Mouse (Mus musculus) cerebral cortex, adult 2 months (tissue): ENCODE data around the gene Ubc.

ENCODE experiments used
- WGBS: fragments of 180-500 bp; shearing (Covaris S2); methylation state at CpG from one replicate; pipeline ENCODE4 v1.1.7; 2018; 5-methylcytosine and 5-hydroxymethylcytosine counted together

The Ubc gene

DNA sequence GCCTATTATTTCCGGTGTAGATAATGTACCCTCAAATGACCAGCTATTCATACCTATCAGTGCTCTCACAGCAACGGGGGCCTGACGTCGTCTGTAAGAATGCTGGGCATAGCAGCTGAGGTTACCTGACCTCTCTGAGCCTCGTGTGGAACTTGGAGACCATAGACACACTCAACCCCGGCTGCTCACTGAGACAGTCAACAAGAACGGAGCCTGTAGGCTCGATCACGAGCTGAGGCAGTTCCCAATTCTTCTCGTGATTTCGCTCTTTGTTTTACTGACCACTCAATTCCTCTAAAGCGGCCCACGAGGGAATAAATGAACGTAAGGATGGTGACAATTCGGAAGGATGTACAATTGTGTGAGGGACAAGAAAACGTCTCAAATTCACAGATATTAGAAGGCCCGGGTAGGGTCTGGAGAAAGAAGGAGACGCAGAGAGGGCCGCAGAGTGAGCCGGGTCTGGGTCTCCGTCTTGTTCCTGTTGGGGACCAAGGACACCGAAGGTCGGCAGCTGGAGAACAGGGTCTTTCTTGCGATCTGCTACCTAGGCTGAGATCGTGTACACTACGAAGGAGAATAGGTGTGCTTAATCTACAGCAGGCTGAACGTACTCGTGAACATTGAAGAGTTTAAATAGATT lies 15.0 kb upstream of the Ubc start:
- WGBS, result under 1% methylated on average over 28 of the region's 28 CpGs

DNA sequence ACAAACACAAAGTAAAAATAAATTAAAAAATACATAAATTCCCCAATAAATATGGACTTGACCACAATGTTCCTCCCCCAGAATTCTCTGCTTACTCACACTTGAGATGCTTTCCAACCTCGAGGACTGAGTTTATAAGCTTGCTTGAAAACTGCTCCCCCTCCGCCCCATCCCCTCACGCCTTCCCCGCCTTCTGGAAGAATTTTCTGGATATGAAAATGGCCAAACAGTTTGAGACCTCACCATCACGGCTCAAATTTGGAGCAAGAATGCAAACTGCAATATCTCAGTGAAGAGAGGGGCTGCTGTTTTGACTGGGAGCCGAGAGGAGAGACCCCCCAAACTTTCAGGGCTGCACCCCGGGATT lies 14.5 kb upstream of the Ubc start:
- WGBS, result 3% methylated on average over 7 of the region's 7 CpGs

DNA sequence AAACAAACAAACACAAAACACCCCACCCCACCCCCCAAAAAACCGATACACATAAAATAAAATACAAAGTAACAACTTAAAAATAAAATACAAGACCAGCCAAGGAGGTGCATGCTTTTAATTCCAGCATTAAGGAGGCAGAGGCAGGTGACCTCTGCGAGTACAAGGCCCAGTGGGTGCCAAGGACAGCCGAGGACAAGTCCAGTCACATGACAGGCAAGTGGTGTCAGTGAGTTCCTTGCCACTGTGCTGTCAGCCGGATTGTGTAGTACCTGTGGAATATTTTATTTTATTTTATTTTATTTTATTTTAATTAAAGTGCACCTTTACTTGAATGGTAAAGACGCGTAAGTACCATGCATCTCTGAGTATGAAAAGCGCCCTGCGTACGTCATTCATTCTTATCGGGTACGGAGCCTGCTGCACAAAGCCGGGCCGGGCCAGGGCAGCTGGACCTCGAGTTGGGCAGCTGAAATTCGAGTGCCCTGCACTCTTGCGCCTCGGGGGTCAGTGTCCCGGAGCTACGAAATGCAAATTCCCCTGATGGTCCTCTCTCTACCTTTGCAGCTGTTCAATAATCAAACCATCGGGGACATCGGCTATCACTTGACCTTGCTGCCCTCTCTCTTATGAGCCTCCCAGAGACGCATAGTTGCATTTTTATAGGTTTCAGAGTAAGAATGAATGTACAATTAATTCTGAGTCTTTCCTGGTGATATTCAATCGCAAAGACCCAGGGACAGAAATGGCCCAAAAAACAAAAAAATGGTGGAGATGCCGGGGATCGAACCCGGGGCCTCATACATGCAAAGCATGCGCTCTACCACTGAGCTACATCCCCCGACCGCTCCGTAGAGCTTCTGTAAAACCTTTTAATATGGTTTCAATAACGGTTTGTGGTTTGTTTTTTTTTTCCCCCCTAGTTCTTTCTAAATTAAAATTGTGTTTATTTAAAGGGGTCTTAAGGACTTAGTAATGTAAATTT lies 13.8 kb upstream of the Ubc start:
- 19% methylated on average over 31 of the region's 31 CpGs for WGBS

DNA sequence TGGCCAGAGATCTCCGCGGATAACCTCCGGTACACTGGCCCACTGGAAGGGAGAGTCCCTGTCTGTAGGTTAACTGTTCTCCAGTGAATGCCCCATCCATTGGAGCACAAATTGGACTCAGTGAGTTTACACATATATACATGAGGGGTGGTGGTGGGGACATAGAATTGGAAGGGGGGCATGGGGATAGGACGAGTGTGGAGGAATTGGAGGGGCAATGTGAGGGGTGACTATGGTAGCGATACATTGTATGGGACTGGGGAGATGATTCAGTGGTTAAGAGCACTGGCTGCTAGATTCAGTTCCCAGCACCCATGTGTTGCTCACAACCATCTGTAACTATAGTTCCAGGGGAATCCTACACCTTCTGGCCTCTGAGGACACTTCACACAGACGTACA lies 13.0 kb upstream of the Ubc start:
- WGBS, result 84% methylated on average over 6 of the region's 6 CpGs

DNA sequence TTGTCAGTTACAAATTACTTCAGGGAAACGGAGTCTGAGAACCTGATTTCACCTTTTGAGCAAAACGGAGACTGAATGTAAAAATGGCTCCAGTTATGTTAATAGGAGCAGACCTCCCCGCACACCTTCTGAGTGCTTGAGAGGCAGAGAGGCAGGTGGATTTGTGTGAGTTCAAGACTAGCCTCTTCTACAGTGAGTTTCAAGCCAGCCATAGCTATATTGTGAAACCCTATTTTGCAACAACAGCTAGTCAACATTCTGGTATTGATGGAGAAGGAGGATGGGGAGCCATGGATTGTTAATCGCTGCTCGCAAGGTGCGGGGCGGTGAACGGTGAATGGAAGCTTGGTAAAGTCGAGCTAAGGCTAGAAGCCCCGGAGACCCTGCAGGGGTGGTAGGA lies 12.5 kb upstream of the Ubc start:
- WGBS, result 77% methylated on average over 10 of the region's 10 CpGs

DNA sequence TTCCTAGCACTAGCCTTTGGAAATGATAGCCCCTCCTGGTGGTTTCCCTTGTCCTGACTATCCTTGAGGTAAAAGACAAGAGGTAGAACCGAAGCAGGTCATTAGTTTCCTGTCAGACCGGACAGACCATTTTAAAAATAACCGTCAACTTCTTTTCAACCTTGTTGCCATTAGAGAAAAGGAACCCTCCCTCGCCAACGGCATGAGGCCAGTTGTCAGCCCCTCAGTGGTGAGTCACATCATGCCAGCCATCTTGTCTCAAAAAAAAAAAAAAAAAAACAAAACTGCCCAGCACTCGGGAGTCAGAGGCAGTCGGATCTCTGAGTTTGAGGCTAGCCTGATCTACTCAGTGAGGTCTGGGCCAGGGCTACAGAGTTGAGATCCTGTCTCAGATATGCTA lies 10.9 kb upstream of the Ubc start:
- 63% methylated on average over 7 of the region's 7 CpGs for WGBS

DNA sequence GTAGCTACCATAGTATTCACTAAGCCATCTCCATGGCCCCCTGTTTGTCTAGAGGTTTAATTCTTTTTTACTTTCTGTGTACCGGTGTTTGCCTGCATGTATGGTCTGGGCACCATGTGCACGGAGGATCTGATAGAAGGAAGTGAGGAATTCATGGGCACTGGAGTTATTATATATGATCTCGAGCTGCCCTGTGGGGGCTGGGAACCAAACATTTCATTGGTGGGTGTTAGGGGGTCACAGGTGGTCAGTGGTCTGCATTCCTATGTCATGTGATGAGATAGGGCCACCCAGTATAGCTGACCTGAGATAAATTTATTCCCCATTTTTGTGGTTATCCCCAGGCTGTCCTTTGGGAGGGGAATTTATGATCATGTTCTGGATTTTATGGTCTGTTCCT lies 5.0 kb upstream of the Ubc start:
- WGBS, result 52% methylated on average over 3 of the region's 3 CpGs

DNA sequence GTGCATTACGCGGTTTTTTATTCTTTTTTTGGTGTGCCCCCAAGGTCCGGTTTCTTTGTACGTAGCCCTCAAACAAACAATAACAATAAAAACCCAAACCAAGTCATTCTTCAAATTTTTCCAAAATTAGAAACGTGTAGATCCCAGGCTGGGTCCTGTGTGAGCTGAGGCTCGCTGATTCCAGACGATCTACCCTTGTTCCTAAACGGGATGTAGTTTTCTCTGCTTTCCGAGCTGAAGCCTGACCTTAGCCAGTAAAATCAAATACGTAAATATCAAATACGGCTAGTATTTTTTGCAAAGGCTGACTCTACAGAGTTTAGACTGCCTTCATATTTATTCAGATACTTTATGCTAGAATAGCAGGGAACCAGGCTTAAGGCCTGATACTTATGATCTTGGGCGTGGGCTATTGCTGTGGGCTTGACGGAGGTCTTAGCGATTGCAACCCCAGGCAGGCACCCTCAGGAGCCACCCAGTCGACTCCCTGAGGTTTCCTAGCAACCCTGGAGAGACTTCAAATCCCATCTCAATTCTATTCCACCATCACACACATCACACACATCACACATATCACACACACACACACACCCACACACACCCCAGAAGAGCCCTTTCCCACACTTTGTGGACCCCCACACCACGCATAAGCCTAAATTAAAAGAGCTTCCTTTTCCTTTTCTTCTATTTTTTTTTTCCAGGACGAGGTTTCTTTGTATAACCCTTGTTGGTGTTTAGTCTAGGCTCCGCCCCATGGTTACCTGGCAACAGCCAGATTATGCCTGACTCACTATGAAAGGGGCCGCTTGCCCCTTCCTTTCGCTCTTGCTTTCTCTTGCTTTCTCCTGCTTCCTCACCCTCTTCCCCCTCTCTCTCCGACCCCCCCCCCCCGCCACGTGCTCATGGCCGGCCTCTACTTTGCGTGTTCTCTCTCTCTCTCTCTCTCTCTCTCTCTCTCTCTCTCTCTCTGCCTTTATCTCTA lies 3.9 kb upstream of the Ubc start:
- 3% methylated on average over 23 of the region's 25 CpGs for WGBS

DNA sequence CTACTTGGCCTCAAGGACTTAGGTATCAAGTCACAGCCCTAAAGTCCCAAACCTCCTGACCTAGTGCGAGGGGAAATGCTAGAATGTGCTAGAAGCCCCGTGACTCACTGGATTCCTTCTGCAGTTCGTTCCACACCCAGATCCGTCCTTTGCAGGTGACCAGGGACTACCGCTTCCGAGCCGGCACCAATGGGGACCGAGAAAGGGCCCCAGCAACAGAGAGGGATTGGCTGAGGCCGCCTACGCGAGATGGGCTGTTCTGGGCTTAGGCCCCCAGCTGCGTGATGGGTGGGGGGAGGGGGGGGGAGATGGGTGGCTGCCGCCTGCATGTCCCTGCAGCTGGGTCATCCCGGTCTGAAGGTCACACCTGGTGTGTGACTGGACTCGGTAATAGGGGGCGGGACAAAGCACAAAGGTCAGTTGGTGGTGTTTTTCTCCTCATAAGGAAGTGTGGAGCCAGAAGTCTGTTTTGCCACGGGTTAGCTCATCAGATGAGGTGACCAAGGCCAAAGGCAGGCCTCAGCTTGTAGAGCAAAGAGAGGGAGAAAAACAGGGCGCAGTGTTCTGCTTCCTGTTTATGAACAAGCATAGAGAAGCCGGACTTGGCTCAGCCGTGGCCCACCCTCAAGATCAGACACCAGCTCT lies 3.1 kb upstream of the Ubc start:
- WGBS, result under 1% methylated on average over 20 of the region's 20 CpGs

DNA sequence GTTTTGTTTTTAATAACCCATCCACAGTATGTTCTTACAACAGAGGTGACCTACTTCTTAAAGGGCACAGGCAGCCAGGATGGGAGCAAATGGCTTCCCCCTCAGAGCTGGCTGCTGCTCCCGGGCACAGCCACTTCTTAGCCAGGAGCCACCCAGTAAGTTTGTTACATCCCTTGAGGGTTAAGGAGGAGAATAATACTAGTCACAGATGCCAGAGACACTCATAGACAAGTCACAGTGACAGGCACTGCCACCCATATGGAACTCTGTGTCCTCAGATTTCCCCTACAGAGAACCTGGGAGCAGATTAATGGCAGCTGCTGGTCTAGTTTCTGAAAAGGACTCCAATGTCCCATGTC lies 2.6 kb upstream of the Ubc start:
- 2% methylated on average over 1 of the region's 1 CpGs for WGBS

DNA sequence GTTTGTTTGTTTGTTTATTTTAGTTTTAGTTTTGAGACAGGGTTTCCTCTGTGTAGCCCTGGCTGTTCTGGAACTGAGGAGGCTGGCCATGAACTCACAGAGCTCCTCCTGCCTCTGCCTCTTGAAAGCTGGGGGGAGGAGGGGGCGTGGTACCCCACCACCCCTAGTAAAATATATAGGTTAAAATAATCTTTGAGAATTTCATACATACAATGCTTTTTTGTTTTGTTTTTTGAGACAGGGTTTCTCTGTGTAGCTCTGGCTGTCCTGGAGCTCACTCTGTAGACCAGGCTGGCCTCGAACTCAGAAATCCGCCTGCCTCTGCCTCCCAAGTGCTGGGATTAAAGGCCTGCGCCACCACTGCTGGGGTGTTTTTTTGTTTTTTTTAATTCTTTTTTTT lies 2.2 kb upstream of the Ubc start:
- WGBS, result 83% methylated on average over 4 of the region's 4 CpGs

DNA sequence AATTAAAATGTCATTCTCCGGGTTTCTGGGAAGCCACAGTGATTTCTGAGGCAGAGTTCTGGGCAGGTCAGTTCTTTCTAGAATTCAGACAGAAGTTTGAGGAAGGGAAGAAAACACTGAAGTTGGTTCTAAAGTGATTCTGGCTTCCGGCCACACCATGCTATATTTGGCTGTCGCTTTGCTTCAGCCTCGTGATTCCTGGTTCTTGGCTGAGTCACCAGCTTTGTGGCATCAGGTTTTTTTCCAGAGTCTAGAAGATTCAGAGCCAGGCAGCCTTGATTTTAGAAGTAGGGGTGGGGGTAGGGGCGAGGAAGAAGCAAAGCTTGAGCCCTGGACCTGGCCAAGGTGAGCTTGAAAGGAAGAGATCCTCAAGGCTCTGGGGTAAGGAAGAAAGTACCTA lies 1.6 kb upstream of the Ubc start:
- 11% methylated on average over 5 of the region's 5 CpGs for WGBS

DNA sequence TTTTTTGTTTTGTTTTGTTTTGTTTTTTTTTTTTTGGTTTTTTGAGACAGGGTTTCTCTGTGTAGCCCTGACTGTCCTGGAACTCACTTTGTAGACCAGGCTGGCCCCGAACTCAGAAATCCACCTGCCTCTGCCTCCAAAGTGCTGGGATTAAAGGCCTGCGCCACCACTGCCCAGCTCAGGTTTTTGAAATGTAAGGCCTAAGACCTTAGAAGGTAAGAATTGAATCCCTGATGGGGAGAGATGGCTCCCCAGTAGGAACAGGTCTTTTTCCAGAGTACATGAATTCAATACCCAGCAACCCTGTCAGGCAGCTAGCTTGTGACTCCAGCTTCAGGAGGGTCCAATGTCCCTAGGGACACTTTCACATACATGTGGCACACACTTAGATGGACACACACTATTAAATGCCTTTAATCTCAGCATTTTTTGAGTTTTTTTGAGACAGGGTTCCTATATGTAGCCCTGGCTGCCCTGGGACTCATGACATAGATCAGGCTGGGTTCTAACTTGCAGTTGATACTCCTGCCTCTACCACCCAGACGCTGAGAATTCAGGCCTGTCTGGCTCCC lies 990 bp upstream of the Ubc start:
- WGBS, result 76% methylated on average over 3 of the region's 3 CpGs

DNA sequence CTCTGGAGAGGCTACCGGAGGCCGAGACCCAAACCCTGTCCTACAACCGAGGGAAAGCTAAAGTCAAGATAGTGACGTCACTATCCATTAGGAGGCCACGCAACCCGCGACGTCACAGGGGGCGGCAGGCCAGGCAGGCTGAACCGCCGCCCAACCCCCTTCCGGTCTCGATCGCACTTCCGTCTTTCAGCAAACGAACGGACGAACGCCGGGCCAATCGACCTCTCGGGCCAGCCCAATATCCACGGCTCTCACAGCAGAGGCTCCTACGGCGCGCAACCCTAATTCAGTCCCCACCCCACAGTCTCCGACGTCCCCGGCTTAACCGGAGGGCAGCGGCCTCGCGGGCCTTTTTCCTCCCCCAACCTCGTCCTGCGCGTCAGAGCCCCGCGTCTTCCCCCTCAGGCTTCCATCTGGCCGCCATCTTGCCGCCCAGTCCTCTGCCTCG lies 847 bp downstream of the Ubc start, which contains the start of gene Gm10382:
Gene Gm10382 (plus strand): TSS at position 192 of the 448 bp plus-strand sequence.
- WGBS, result 1% methylated on average over 40 of the region's 41 CpGs

DNA sequence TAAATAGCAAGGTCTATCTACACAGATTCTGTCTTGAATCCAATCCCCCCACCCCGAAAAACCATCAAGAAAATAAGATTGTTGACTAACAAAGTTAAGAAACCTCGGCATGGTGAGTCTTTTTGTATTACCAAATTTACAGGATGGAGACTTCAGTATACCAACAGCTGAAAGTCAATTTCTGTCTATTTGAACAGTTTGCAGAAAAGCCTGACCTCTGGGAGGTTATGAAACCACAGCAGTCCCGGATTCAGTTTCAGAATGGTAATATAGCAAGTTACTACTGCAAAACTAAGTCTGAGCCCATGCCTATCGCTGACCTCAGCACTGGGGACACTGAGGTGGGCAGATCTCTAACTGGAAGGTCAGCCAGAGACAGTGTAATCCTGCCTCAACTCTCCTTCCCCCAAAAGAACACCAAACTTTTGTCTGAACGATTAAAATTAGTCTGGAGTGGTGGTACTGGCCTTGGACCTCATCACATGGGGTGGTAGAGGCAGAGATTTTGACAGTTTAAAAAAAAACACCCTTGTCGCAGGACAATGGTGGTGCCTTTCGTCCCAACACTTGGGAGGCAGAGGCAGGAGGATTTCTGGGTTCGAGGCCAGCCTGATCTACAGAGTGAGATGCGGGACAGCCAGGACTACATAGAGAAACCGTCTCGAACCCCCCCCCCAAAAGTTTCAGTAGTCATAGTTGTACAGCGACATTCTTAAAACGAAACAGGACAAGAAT lies 1.5 kb downstream of the Ubc start:
- WGBS, result 4% methylated on average over 13 of the region's 13 CpGs

DNA sequence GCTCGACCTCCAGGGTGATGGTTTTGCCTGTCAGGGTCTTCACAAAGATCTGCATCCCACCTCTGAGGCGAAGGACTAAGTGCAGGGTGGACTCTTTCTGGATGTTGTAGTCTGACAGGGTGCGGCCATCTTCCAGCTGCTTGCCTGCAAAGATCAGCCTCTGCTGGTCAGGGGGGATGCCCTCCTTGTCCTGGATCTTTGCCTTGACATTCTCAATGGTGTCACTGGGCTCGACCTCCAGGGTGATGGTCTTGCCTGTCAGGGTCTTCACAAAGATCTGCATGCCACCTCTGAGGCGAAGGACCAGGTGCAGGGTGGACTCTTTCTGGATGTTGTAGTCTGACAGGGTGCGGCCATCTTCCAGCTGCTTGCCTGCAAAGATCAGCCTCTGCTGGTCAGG lies 2.7 kb downstream of the Ubc start:
- WGBS, result 58% methylated on average over 5 of the region's 6 CpGs

DNA sequence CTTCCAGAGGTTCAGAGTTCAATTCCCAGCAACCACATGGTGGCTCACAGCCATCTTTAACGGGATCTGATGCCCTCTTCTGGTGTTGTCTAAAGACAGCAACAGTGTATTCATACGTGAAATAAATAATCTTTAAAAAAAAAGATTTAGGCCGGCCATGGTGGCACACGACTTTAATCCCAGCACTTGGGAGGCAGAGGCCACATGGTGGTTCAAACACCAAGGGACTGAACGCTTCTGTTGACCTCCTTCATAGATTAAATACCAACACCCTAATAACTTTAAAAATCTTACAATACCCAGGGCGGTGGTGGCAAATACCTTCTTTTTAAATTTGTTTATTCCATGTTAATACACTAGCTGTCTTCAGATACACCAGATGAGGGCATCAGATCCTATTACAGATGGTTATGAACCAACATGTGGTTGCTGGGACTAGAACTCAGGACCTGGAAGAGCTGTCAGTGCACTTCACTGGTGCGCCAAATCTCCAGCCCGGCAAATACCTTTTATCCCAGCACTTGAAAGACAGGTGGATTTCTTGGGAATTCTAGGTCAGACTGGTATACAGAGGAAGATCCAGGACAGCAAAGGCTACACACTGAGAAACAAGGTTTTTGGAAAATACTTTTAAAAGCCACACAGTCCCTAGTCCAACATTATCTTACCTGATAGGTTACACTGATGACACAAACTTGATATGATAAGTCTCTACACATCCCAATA lies 4.6 kb downstream of the Ubc start:
- 40% methylated on average over 8 of the region's 8 CpGs for WGBS

DNA sequence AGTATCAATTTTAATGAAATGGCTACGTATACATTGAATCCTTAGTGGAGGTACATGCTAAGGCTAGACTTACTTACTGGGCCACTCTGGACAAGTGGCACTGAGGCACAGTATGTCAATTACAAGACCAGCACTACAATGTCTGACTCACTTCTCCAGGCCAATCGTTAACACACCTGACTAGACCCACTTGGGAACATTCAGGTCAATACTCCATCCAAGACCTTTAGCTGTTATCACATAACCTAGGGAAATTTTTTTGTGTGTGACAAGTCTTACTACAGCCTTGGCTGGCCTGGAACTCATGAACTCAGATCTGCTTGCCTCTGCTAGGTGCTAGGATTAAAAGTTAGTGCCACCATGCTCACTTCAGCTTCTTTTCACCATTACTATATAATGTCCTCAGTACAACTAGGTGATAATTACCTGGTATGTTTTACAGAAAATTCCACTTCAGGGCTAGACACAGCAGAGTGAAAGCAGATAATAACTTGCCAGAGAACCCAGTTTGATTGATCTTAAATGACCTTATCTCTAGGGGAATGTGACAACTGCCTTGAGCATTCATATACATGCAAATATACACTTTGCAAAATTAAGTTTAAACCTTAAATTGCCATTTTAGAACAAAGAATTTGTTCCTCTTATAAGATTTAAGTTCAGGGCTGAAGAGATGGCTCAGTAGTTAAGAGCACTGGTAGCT lies 5.3 kb downstream of the Ubc start:
- WGBS, result 57% methylated on average over 2 of the region's 2 CpGs
